Mouse (Mus musculus) bone marrow macrophage, adult 2 months (primary cell): ENCODE data around the gene Fhit.

ENCODE experiments used
- CTCF ChIP-seq: IDR thresholded peaks from 2 replicates; pipeline ENCODE4 v1.5.1; 2012; ENCODE audit warnings: low read depth, mild to moderate bottlenecking, low read length, moderate library complexity
- POLR2A ChIP-seq: IDR thresholded peaks from 2 replicates; pipeline ENCODE4 v1.6.1; 2012; ENCODE audit warnings: mild to moderate bottlenecking, low read depth, low read length, borderline replicate concordance

GRCm38 (mm10) chr14:10023382-10023781 lies 1138.5 kb downstream of the Fhit start:
- TF ChIP-seq CTCF, result no peak
- TF ChIP-seq POLR2A, result no peak
